Mouse (Mus musculus) small intestine, adult 2 months (tissue): ENCODE measurements at regions not wholly inside any gene's neighbourhood (a gene's known extent, or its start where the extent isn't known, plus 50 kb on each side); places are given as distances from the start of the nearest gene placed in this dataset.

Experiments
- CTCF ChIP-seq: fragments of 200-500 bp; IDR thresholded peaks from 2 replicates; pipeline ENCODE4 v1.5.1; 2012; ENCODE audit warnings: low read depth, mild to moderate bottlenecking, control low read depth, inconsistent platforms, low read length, moderate library complexity, mixed read lengths; ENCODE audit not compliant: insufficient replicate concordance, insufficient read length; ENCODE audit errors: extremely low read depth
- POLR2A ChIP-seq: fragments of 200-500 bp; IDR thresholded peaks from 2 replicates; pipeline ENCODE4 v1.6.1; 2012; ENCODE audit warnings: low read depth, mild to moderate bottlenecking, control low read depth, inconsistent platforms, low read length, moderate library complexity

- no peak for TF ChIP-seq CTCF
- TF ChIP-seq POLR2A = no peak
Measured at GRCm38 (mm10) chr13:101576481-101576880, 191.5 kb downstream of the Pik3r1 start.
